Mouse (Mus musculus): ENCODE data around the gene Raet1d.
"Not testable (repeated sequence)": the region's sequence is repeated elsewhere in the genome, so short reads cannot be mapped to it uniquely, and the experiment has no call there.

Raet1d gene

DNA sequence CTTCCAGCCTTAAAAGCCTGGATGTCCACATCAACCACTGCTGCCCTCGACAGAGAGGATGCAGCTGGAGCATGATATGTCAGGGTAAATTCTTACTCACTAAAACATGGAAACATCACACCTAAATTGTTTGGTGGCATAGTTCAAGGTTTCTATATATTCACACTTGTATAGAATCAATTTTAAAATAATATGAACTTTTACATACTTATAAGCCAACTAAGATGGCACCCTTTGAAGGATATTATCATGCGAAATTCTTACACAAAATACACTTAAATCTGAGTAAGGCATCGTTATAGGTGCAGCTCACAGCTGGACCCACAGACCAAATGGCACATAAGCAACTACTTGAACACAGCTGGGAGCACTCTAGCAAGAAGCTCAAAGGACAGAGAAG, at the start of gene Raet1d:
Raet1d (plus strand) TSS at position 301 of the 400 bp plus-strand sequence.
- DNase-seq (ENCODE audit: low spot score in 2 of 2), result not testable (repeated sequence)

DNA sequence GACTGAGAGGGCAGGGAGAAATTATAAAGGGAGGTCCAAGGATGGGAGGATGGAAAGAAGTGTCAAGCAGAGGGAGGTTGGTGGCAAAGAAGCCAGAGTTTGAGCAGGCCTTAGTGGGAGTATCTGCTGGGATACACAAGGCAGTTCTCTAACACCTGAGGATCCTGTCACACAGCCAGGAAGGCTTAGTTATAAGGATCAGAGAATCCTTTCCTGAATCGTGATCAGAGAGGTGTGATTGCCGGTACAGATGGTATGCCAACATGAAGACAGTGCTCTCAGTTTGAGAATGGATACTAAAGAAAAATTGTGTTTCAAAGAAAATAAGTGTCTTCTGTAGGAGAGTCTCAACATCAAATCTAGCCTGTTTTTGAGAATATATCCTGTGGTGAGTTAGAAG, 37.5 kb upstream of the Raet1d start:
- no peak for DNase-seq (ENCODE audit: low spot score in 2 of 2)

DNA sequence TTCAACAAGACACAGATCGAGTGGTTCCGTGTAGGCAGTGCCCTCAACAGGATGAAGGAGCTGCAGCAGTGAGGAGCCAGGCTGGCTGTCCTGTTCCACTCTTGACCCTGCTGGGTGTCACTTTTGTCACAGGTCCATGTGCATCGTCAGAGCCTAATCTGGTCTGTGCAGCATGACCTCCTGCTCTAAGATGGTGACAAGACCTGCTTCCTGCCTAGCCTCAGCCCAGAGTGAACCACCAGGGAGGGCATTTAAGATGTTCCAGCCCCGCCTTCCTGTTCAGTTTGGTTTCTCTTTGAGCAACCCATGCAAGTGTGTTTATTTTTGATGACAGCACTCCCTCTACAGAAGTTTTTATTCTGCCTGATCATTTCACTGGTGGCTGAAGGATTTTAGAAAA, 14.6 kb upstream of the Raet1d start:
- not testable (repeated sequence) for DNase-seq (ENCODE audit: low spot score in 2 of 2)

DNA sequence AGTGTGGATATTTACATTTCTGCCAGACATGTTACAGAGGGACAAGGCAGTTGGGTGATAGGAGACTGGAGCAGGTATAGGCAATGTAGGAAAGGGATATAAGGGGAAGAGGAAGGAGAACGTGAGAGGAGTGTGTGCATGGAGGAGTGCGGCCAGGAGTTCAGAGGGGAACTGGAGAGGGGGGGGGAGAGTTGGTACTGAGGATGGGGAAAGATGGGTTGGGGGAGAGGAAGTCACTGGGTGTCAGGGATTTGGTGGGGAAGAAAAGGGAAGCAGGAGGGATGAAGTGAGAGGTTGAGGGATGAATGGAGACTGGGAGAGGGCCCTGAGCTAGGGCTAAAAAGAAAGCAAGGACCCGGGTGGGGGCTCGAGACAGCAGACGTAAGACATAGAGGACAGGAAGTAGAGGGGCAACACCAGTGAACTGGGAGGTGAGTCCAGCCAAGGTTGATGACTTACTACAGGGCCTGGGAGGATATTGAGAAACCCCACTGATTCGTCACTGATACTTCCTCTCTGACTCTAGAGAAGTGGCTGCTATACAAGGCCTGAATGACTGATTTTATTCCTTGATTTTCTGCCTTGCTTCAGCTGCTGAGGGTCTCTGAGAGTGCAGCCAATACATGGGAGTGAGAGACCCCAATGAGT, 6.7 kb upstream of the Raet1d start:
- not testable (repeated sequence) for DNase-seq (ENCODE audit: low spot score in 2 of 2)

DNA sequence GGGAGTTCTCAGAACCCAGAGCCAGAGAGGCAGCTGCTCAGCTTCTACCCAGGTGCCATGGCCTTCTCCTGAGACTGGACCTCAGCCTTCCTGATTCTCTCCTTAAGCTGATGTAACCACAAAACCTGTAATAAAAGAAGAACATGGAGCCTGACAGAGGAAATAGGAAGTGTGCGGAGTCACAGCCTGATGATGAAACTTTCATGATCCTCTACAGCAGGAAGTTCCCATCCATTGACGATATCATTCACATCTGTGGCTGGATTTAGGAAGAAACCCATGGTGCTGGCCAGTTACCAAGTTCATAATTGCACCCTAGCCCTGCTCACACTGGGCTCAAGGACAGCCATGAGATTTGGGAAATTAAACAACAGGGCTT, 6.2 kb upstream of the Raet1d start:
- not testable (repeated sequence) for DNase-seq (ENCODE audit: low spot score in 2 of 2)

DNA sequence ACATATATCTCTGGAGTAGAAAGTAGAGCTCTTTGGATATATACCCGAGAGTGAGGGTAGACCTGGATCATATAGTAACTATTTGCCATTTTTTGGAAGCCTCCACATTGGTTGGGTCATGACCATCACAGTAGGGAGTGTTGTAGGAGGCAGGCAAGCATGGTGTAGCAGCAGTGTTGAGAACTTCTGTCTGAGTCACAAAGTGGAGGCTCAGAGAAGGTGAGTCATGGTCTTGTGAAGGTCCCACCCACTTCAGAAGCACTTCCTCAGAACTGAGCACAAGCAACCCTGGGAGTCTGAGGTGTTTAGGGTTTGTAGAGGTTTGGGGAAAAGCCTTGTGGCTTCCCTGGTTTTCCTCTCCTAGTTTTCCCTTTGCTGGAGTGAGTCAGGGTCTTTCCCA, 3.0 kb upstream of the Raet1d start:
- not testable (repeated sequence) for DNase-seq (ENCODE audit: low spot score in 2 of 2)

DNA sequence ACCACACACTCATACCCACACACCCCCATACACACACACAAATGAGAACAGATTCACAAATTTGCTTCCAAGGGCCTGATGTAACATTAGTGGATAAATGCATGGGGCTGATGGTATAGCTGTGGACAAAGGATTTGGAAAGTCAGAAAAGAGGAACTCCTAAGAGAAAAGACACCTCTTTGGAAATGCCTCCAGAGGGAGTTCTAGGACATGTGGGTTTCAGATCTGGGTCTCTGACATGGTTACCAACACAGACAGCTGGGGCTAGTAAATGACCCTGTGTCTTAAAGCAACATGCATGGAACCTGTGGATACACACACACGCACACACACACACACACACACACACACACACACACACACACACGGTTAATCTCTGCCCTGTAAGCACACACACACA, 605 bp downstream of the Raet1d start:
- not testable (repeated sequence) for DNase-seq (ENCODE audit: low spot score in 2 of 2)

DNA sequence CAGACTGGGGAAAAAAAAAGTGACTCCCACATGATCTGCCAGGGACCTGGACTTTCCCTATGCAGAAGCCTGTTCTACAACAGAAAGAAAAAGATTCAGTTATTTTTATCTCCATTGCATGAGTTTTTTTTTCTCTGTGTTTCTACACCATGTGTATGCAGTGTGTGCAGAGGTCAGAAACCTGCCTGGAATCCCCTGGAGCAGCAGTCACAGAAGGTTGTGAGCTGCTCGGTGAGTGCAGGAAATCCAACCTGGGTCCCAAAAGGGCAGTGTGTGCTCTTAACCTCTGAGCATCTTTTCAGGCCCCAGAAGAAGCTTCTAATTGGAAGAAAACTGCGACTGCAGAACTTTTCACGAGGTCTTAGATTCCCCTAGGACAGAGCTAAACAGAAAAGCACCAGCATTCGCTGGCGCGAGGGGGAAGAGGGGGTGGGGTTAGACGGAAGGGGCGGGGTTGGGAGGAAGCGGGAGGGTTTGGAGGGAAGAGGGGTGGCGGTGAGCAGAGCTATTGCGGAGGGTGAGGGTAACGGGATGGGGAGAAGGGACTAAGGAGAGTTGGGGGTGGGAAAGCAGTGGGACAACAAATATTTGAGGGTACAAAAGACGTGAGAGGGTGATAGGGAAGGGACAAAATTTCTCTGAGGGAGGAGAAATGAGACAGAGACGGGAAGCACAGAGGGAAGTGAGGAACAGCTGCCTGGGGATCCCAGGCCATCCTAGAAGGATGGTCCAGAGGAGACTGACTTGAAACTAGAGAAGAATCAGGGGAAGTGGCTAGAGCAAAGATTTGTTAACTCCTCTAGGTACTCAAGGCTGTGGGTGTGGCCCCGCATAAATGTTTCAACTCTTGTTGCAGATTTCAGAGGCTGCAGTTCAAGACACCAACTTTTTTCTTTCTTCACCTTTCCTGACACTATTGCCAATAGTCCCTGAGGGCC, 1.3 kb downstream of the Raet1d start:
- DNase-seq (ENCODE audit: low spot score in 2 of 2), result not testable (repeated sequence)

DNA sequence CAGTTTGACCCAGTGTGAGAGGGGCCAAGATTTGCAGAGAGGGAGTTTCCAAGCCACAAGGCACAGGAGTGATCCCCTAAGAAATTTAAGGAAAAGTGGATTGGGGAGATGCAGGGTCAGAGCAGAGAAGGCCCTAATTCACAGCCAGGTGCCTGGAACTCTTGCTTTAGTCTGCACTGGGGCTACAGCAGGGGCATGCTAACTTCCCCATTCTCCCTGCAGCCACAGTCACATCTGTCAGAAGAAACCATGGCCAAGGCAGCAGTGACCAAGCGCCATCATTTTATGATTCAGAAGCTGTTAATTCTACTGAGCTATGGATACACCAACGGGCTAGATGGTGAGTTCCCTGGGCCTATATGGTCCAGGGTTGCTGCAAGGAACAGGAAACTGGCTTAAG, 2.1 kb downstream of the Raet1d start:
- DNase-seq (ENCODE audit: low spot score in 2 of 2), result not testable (repeated sequence)

DNA sequence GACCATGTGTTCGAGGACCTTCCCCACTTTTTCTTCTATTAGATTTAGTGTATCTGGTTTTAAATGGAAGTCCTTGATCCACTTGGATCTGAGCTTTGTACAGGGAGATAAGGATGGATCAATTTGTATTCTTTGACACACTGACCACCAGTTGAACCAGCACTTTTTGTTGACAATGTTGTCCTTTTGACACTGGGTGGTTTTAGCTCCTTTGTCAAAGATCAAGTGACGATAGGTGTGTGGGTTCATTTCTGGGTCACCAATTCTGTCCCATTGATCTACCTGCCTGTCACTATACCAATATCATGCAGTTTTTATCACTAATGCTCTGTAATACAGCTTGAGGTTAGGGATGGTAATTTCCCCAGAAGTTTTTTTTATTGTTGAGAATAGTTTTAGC, 4.6 kb downstream of the Raet1d start:
- DNase-seq (ENCODE audit: low spot score in 2 of 2), result not testable (repeated sequence)

DNA sequence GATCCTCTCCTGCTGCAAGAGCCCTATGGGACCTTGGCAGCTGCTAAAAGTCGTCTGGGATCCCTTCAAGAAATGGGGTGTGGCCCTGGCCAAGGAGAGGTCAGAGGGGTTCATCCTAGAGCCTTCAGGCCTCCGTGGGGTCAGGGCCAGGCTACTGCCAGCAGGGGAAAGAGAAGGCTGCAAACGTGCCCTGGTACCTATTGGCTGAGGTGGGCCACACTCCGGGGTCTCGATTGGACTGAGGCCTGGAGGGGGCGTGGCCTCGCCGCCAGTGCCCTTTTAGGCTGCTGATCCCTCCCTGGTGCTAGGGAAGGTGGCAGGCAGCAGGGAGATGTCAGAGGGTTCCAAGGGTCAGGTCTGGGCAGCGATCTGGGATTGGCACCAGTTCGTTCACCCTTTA, 20.9 kb downstream of the Raet1d start:
- DNase-seq (ENCODE audit: low spot score in 2 of 2), result not testable (repeated sequence)

DNA sequence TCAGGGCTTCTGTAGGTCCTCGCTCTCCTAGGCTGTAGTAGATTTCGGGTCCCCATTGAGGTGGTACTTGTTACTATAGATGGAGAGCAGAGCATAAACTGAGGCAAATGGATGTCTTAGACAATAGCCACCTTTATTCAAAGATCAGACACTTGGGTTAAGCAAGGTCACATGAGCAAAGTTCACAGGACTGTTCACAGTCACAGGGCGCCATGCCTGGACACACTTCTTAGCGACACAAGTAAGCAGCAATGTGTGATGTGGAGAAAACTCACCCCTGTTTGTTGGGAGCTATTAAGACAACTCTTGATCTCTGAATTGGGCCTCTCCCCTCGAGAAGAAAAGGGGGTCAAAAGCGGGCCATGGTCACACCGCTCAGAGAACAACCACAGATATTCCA, 29.8 kb downstream of the Raet1d start:
- DNase-seq (ENCODE audit: low spot score in 2 of 2), result not testable (repeated sequence)

DNA sequence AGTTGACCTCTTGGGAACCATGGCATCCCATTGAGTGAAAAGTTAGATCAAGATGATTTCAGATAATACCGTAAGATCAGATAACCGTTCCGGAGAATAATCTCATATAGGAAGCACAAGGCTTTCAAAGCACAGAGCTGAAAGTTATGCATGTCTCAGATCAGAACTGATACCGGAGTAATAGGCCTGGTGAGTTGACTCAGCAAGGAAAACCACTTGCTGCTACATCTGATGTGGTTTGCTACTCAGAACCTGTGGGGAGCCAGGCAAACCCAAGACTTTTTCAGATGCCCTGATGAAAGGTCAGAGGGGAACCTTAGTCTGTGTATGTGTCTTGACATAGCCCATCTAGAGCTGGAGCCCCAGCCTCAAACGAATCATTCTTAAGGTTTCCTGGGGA, 31.3 kb downstream of the Raet1d start:
- DNase-seq (ENCODE audit: low spot score in 2 of 2), result not testable (repeated sequence)

DNA sequence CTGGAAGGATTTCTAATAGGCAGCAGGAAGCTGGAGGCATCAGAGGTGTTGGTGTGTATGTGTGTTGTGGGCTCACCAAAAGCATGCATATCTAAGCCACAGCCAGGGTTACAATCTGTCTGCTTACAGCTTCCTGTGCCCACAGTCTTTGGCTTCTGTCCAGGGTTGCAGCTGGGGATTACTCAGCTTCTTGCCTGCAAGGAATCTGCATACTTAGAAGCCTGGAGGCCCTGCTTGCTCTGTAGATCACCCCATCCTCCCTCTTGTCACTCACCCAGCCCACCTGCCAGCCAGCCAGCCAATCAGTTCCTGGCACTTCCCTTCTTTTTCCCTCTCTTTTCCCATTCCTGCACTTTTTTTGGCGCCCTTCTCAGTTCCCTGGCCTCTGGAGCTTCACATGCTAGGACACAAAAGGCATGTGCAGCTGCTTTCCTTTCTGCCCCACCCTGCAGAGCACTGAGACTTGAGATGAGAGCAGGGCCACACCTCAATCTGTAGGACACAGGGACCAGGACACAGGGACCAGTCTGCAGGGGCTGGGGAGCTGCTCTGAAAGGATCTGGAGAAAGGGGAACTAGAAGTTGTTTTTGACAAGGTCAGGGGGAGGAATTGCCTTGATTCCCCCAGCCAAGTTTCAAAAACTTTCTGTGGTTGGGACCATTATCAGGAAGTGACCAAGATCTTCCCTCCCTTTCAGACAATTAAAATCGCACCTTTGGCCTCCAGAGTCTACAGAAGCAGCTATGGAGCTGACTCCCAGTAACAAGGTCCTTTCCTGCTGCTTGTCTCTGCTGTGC, 32.9 kb downstream of the Raet1d start:
- DNase-seq (ENCODE audit: low spot score in 2 of 2), result not testable (repeated sequence)

DNA sequence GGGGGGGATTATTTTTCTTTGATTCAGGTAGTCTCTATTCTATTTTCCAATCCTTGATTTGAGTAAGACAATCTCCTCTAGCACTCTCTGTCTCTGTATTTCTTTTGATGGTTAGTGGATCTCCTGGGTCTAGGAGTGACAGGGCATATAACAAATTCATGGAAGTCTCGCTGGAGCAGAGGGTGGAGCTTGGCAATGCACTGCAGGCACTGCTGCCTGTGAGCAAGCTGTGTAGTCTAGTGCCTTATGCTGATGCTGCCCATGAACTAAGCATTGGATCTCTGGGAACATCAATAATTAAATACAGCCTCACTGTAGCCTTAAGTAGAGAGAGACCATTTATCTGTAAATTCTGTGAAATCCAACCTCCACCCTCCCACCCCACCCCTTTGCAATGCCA, 36.3 kb downstream of the Raet1d start:
- DNase-seq (ENCODE audit: low spot score in 2 of 2), result not testable (repeated sequence)

DNA sequence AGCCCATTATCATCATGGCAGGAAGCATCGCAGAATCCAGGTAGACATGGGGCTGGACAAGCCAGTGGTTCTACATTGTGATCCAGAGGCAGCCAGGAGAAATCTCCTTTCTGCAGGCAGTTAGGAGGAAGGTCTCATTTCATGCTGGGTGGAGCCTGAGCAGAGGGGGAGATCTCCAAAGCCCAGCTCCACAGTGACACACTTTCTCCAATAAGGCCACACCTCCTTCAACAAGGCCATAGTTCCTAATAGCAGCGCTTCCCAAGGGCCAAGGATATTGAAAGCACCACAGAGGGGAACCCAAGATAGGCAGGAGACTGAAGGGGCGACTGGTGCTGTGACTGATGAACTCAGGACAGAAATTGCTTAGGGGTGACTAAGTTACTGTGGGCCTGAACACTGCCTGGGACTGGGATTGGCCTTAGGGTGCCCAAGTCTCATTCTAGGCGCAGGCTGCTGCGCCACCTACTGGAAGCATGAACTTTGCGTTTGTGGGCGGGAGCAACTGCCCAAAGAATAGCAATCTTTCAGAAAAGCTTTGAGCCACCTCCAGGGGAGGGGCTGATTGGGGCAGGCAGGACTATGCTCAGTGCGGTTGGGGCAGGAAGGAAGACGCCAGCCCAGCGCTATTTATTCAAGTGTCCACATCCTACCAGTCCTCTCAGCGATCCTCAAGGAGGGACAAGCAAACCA, 42.0 kb downstream of the Raet1d start:
- peak in 1 of 2 experiments; percentile 19 for DNase-seq (ENCODE audit: low spot score in 2 of 2)

DNA sequence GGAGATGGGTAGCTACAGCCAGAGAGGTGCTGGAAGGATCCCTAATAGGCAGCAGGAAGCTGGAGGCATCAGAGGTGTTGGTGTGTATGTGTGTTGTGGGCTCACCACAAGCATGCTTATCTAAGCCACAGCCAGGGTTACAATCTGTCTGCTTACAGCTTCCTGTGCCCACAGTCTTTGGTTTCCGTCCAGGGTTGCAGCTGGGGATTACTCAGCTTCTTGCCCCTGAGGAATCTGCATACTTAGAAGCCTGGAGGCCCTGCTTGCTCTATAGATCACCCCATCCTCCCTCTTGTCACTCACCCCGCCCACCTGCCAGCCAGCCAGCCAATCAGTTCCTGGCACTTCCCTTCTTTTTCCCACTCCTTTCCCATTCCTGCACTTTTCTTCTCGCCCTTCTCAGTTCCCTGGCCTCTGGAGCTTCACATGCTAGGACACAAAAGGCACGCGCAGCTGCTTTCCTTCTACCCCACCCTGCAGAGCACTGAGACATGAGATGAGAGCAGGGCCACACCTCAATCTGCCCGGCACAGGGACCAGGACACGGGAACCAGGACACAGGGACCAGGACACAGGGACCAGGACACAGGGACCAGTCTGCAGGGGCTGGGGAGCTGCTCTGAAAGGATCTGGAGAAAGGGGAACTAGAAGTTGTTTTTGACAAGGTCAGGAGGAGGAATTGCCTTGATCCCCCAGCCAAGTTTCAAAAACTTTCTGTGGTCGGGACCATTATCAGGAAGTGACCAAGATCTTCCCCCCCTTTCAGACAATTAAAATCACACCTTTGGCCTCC, 53.5 kb downstream of the Raet1d start:
- peak in 1 of 2 experiments; percentile 8 for DNase-seq (ENCODE audit: low spot score in 2 of 2)
